Mouse (Mus musculus) megakaryocyte, adult 5-6 weeks (primary cell): ENCODE measurements around the gene Hba-x. TPM values are rescaled to one million over a fixed set of nuclear protein-coding genes. Genes with fewer than 3 reads are reported as not detected.

Source experiments
- ATAC-seq: 2 replicates; pipeline ENCODE4 v1.8.0; 2016; ENCODE audit warnings: mild to moderate bottlenecking, inconsistent platforms; ENCODE audit not compliant: poor library complexity, severe bottlenecking
- total RNA-seq, 2 experiments: library from RNA; stranded (forward) in 1 of 2; stranded (reverse) in 1 of 2; fragments of 153-499, 151-499 nt in 1 of 2; fragments of 221-1000, 200-1000 nt in 1 of 2; gene quantifications; 2 replicates each; pipeline versions ENCODE4 v1.2.3 to v1.2.4; 2015 to 2017

Gene Hba-x
- total RNA-seq, 2 experiments from 2014 or later: not detected

GRCm38 (mm10) chr11:32248350-32248749 is 27.9 kb upstream of the Hba-x start:
- no peak for ATAC-seq

GRCm38 (mm10) chr11:32250880-32251763 is 25.1 kb upstream of the Hba-x start:
- ATAC-seq: peak; percentile 48

- ATAC-seq: no peak
Measured at GRCm38 (mm10) chr11:32253121-32253520, 23.1 kb upstream of the Hba-x start.

GRCm38 (mm10) chr11:32256146-32256545 is 20.1 kb upstream of the Hba-x start:
- peak; percentile 30; the same call in 1 of the 2 replicates for ATAC-seq

GRCm38 (mm10) chr11:32256566-32256965 is 19.6 kb upstream of the Hba-x start:
- no peak for ATAC-seq

GRCm38 (mm10) chr11:32262674-32263415 is 13.4 kb upstream of the Hba-x start:
- no peak for ATAC-seq

- ATAC-seq: no peak
Measured at GRCm38 (mm10) chr11:32265117-32265738, 11.0 kb upstream of the Hba-x start.

- ATAC-seq: no peak
Measured at GRCm38 (mm10) chr11:32266194-32266593, 10.0 kb upstream of the Hba-x start.

GRCm38 (mm10) chr11:32266776-32267175 is 9.4 kb upstream of the Hba-x start:
- ATAC-seq: no peak

- ATAC-seq: peak; percentile 95
Measured at GRCm38 (mm10) chr11:32267188-32267884, 8.9 kb upstream of the Hba-x start, which contains the start of gene Nprl3. Gene Nprl3 (minus strand): TSS chr11:32267707.

GRCm38 (mm10) chr11:32267964-32268363 is 8.2 kb upstream of the Hba-x start:
- ATAC-seq: no peak

GRCm38 (mm10) chr11:32268952-32269351 is 7.2 kb upstream of the Hba-x start:
- no peak for ATAC-seq

GRCm38 (mm10) chr11:32271178-32271577 is 5.0 kb upstream of the Hba-x start:
- ATAC-seq: no peak

GRCm38 (mm10) chr11:32277736-32278457 is 1.7 kb downstream of the Hba-x start:
- no peak for ATAC-seq

GRCm38 (mm10) chr11:32278458-32278957 is 2.3 kb downstream of the Hba-x start:
- no peak for ATAC-seq

- ATAC-seq: no peak
Measured at GRCm38 (mm10) chr11:32280646-32281045, 4.4 kb downstream of the Hba-x start.

GRCm38 (mm10) chr11:32281416-32282144 is 5.4 kb downstream of the Hba-x start:
- ATAC-seq: no peak

- ATAC-seq: peak; percentile 63
Measured at GRCm38 (mm10) chr11:32283091-32283777, 7.0 kb downstream of the Hba-x start, which contains the start of gene Hba-a1. Gene Hba-a1 (plus strand): TSS chr11:32283511.
